Mouse (Mus musculus): ENCODE measurements around the gene Apoa2. TPM values are rescaled to one million over a fixed set of nuclear protein-coding genes. Genes with fewer than 3 reads are reported as not detected.

Gene Apoa2
- polyA plus RNA-seq (2015; fragmentation: Nextera tagmentation; extraction: Ambion mirVana), result 2.6 and 8.3 TPM in 2 replicates

DNA sequence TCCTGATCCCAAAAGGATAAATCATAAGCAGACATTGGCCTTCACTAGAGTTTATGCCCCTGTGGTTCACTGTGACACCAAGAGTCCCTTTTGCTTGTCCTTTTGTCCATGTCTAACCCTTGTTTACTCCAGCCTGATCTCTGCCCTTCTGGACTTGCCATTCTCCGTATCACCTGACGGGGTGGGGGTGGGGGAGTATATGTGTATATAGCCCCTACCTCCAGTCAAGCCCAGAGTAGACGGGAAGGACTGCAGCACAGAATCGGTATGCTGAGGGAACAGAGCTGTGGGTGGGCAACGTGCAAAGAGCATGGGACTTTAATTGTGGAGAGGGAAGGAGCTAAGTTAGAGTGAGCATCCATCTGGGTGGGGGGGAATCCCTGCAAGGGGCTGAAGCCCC is at the start of gene Apoa2:
TSS of gene Apoa2 (plus strand) at position 198 of the 400 bp plus-strand sequence.
- H3K4me2 ChIP-seq, result no peak within 1 kb of the TSS
- H3K9ac ChIP-seq, result no peak within 1 kb of the TSS
- WGBS, result 83% methylated on average over 5 of the region's 5 CpGs
- no peak within 1 kb of the TSS for H3K4me3 ChIP-seq
- peaks cover 18% of the 10 kb centered on the region for H3K4me1 ChIP-seq
- H3K36me3 ChIP-seq (ENCODE audit: poor library complexity, severe bottlenecking), result peaks cover 7% of the 10 kb centered on the region; the same call in 1 of the 2 replicates
- H3K27ac ChIP-seq, result no peak within 1 kb of the TSS
- H3K9me3 ChIP-seq (replicated peaks), result no peaks in the 10 kb centered on the region
- H3K27me3 ChIP-seq, result no peaks in the 10 kb centered on the region
- no peak for ATAC-seq

GRCm38 (mm10) chr1:171179487-171180171 is 45.2 kb upstream of the Apoa2 start:
- Histone ChIP-seq H3K4me2 (no peak overlapping the region), H3K9ac (no peak overlapping the region), H3K4me3 (no peak overlapping the region), H3K27me3 (no peaks in the 10 kb centered on the region), H3K36me3 (ENCODE audit: poor library complexity, severe bottlenecking) (no peaks in the 10 kb centered on the region), H3K9me3 (replicated peaks) (no peaks in the 10 kb centered on the region), H3K27ac (no peak overlapping the region), H3K4me1 (no peaks in the 10 kb centered on the region)
- no peak for ATAC-seq
- 83% methylated on average over 5 of the region's 5 CpGs for WGBS

DNA sequence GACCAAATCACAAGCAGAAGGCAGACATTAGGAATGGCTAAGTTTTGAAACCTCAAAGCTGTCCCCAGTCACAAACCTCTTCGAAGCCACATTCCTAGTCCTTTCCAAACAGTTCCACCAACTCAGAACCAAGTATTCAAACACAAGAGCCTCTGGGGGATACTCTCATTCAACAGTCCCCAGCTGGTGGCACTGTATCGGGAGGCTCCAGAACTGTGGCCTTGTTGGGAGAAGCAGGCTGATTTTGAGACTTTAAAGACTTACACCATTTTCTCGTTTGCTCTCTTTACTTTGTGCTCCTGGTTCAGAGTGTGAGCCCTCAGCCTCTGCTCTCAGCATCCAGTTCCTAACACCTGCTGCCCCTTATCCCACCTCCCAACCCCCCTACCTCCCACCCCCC is 41.8 kb upstream of the Apoa2 start:
- H3K27ac ChIP-seq, result no peak overlapping the region
- 78% methylated on average over 3 of the region's 3 CpGs for WGBS
- H3K4me2 ChIP-seq, result no peak overlapping the region
- no peaks in the 10 kb centered on the region for H3K9me3 ChIP-seq (replicated peaks)
- no peaks in the 10 kb centered on the region for H3K36me3 ChIP-seq (ENCODE audit: poor library complexity, severe bottlenecking)
- no peak overlapping the region for H3K4me3 ChIP-seq
- H3K9ac ChIP-seq, result no peak overlapping the region
- no peaks in the 10 kb centered on the region for H3K27me3 ChIP-seq
- ATAC-seq, result no peak
- peaks cover 3% of the 10 kb centered on the region for H3K4me1 ChIP-seq

GRCm38 (mm10) chr1:171183620-171184019 is 41.2 kb upstream of the Apoa2 start:
- Histone ChIP-seq H3K4me2 (no peak overlapping the region), H3K27me3 (no peaks in the 10 kb centered on the region), H3K9ac (no peak overlapping the region), H3K36me3 (ENCODE audit: poor library complexity, severe bottlenecking) (no peaks in the 10 kb centered on the region), H3K27ac (no peak overlapping the region), H3K9me3 (replicated peaks) (no peaks in the 10 kb centered on the region), H3K4me3 (no peak overlapping the region), H3K4me1 (peaks cover 8% of the 10 kb centered on the region)
- WGBS, result 73% methylated on average over 3 of the region's 3 CpGs
- ATAC-seq, result no peak

DNA sequence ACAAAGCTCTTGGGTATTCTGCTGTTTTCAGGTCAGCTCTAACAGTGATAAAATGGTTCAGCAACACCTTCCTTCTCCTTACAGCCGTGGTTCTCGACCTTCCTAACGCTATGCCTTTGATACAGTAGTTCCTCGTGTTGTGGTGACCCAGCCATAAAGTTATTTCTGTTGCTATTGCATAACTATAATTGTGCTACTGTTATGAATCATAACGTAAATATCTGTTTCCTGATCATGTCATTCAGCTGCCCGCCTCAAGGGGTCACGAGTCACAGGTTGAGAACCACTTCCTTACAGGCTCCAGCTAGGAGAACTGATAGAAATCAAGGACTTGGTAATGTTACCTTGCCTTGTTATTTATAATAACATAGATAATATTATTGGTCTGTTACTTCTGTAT is 40.5 kb upstream of the Apoa2 start:
- 87% methylated on average over 7 of the region's 7 CpGs for WGBS
- Histone ChIP-seq H3K4me3 (no peak overlapping the region), H3K4me2 (no peak overlapping the region), H3K27me3 (0 out of 2 replicates have a peak, but pooled peaks cover 3% of the 10 kb centered on the region), H3K9me3 (replicated peaks) (no peaks in the 10 kb centered on the region), H3K27ac (no peak overlapping the region), H3K4me1 (peaks cover 14% of the 10 kb centered on the region), H3K9ac (no peak overlapping the region), H3K36me3 (ENCODE audit: poor library complexity, severe bottlenecking) (no peaks in the 10 kb centered on the region)
- ATAC-seq, result no peak

DNA sequence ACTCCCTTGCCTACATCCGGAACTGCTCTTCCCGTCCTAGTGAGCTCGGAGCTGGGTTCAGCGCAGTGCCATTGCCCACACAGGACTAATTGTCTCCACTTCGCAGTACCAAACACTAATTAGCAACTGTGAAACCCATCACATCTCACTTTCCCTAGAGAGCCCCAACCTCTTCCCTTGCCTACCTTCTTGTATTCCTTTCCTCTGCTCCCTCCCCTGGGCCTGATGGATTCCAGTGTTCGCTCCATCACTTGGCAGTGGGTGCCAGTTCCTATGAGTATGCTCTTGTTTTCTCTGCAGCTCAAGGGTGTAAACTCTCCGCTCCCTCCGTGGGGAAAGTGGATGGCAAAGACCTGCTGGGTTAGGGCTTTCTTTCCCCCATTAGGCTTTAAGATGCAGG is 39.2 kb upstream of the Apoa2 start:
- no peak for ATAC-seq
- no peaks in the 10 kb centered on the region for H3K9me3 ChIP-seq (replicated peaks)
- H3K4me3 ChIP-seq, result no peak overlapping the region
- 66% methylated on average over 8 of the region's 8 CpGs for WGBS
- H3K36me3 ChIP-seq (ENCODE audit: poor library complexity, severe bottlenecking), result no peaks in the 10 kb centered on the region
- peaks cover 10% of the 10 kb centered on the region for H3K27me3 ChIP-seq
- H3K9ac ChIP-seq, result no peak overlapping the region
- no peak overlapping the region for H3K4me2 ChIP-seq
- no peak overlapping the region for H3K27ac ChIP-seq
- peaks cover 20% of the 10 kb centered on the region for H3K4me1 ChIP-seq

GRCm38 (mm10) chr1:171187851-171188700 is 36.8 kb upstream of the Apoa2 start:
- no peak overlapping the region for H3K4me3 ChIP-seq
- no peak for ATAC-seq
- WGBS, result 30% methylated on average over 13 of the region's 13 CpGs

DNA sequence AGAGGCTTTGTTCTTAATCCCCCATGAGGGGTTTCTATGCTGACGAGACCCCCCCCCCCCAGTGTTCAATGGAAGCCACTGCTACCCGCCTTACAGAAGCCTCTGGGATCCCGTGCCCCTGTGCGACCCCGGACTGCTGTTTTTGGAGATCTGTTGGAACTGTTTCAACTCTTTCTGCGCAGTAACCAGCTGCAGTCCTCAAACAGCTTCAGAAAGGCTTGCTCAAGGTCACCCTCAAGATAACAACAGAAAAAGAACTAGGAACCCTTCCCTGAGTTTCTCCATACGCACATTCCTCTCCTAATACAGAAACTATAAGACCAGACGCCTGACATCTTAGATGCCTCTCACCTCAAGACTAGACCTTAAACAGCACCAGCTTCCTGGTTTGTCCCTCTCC is 35.8 kb upstream of the Apoa2 start:
- no peak overlapping the region for H3K4me3 ChIP-seq
- 10% methylated on average over 8 of the region's 8 CpGs for WGBS
- no peak overlapping the region; the same call in 1 of the 2 replicates for H3K27ac ChIP-seq
- H3K9ac ChIP-seq, result no peak overlapping the region; the same call in 1 of the 2 replicates
- no peaks in the 10 kb centered on the region for H3K9me3 ChIP-seq (replicated peaks)
- H3K36me3 ChIP-seq (ENCODE audit: poor library complexity, severe bottlenecking), result no peaks in the 10 kb centered on the region
- H3K4me1 ChIP-seq, result peaks cover 35% of the 10 kb centered on the region
- ATAC-seq, result no peak
- H3K27me3 ChIP-seq, result peaks cover 44% of the 10 kb centered on the region
- H3K4me2 ChIP-seq, result no peak overlapping the region

More at GRCm38 (mm10) chr1:171187851-171188700, 36.8 kb upstream of the Apoa2 start:
- no peaks in the 10 kb centered on the region for H3K36me3 ChIP-seq (ENCODE audit: poor library complexity, severe bottlenecking)
- H3K4me1 ChIP-seq, result peaks cover 25% of the 10 kb centered on the region
- peaks cover 34% of the 10 kb centered on the region for H3K27me3 ChIP-seq
- no peak overlapping the region for H3K4me2 ChIP-seq
- no peak overlapping the region for H3K27ac ChIP-seq
- H3K9ac ChIP-seq, result no peak overlapping the region
- no peaks in the 10 kb centered on the region for H3K9me3 ChIP-seq (replicated peaks)

- WGBS, result 18% methylated on average over 14 of the region's 14 CpGs
- no peak overlapping the region for H3K4me2 ChIP-seq
- H3K27ac ChIP-seq, result no peak overlapping the region; the same call in none of the 2 replicates
- H3K36me3 ChIP-seq (ENCODE audit: poor library complexity, severe bottlenecking), result no peaks in the 10 kb centered on the region
- ATAC-seq, result peak; percentile 52; the same call in 1 of the 2 replicates
- H3K4me3 ChIP-seq, result no peak overlapping the region
- no peak overlapping the region for H3K9ac ChIP-seq
- no peaks in the 10 kb centered on the region for H3K9me3 ChIP-seq (replicated peaks)
- peaks cover 35% of the 10 kb centered on the region for H3K4me1 ChIP-seq
- H3K27me3 ChIP-seq, result peaks cover 49% of the 10 kb centered on the region
Observed at GRCm38 (mm10) chr1:171189476-171190114, 35.3 kb upstream of the Apoa2 start.

DNA sequence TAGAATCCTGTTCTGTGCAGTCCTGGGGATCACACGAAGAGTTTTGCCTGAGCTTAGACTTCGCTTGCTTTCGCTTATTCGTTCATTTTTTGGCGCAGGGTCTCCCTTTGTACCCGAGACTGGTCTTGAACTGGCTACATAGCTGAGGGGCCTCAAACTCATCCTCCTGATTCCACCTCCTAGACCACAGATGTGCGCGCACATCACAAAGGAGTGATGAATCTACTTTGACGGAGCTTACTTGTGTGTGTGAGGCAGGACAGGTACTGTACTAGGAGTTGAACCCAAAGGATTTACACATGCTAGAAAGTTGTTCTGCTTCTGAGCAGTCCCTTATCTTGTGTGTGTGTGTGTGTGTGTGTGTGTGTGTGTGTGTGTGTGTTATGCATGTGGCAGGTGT is 34.0 kb upstream of the Apoa2 start:
- H3K4me1 ChIP-seq, result peaks cover 42% of the 10 kb centered on the region
- H3K9me3 ChIP-seq (replicated peaks), result no peaks in the 10 kb centered on the region
- no peak overlapping the region for H3K4me2 ChIP-seq
- H3K27ac ChIP-seq, result no peak overlapping the region
- 96% methylated on average over 9 of the region's 9 CpGs for WGBS
- no peak overlapping the region for H3K9ac ChIP-seq
- H3K27me3 ChIP-seq, result peaks cover 61% of the 10 kb centered on the region
- H3K36me3 ChIP-seq (ENCODE audit: poor library complexity, severe bottlenecking), result no peaks in the 10 kb centered on the region
- no peak for ATAC-seq
- H3K4me3 ChIP-seq, result no peak overlapping the region

DNA sequence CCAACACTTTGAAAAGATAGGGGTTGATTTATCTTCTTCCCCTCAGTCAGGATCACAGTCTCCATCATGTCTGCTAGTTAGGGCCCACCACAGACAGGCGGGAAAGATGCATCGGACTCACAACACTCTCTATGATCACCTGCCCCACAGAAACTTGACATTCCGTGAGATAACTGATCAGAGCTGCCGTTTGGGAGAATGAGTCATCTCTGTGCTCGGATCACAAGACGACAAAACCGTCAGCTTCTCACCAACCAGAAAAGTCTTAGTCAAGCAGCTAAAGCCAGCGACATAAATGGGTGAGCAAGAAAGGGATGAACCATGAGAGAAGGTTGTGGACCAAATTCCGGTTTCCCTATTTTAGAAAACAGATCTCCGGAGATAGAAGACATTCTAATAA is 32.6 kb upstream of the Apoa2 start:
- WGBS, result 47% methylated on average over 10 of the region's 10 CpGs
- Histone ChIP-seq H3K27me3 (peaks cover 76% of the 10 kb centered on the region), H3K4me2 (no peak overlapping the region), H3K36me3 (ENCODE audit: poor library complexity, severe bottlenecking) (no peaks in the 10 kb centered on the region), H3K27ac (no peak overlapping the region), H3K9ac (no peak overlapping the region), H3K4me1 (peaks cover 47% of the 10 kb centered on the region), H3K4me3 (no peak overlapping the region), H3K9me3 (replicated peaks) (no peaks in the 10 kb centered on the region)
- ATAC-seq, result no peak

Measured in forebrain, embryonic 13.5 days (tissue).